Mouse (Mus musculus) lung, postnatal 0 days (tissue): ENCODE data around the gene Gm4565. TPM values are rescaled to one million over a fixed set of nuclear protein-coding genes. Genes with fewer than 3 reads are reported as not detected.
"Not testable (repeated sequence)": the region's sequence is repeated elsewhere in the genome, so short reads cannot be mapped to it uniquely, and the experiment has no call there.

Experiments
- ATAC-seq: fragments of 200-750 bp; cut with Nextera tagmentation; 2 replicates; pipeline ENCODE4 v1.8.0; 2017; ENCODE audit warnings: moderate library complexity
- DNase-seq: peaks from one replicate; pipeline ENCODE4 v3.0.0-alpha.2; 2016; ENCODE audit warnings: low spot score
- H3K27ac ChIP-seq: fragments of 300-500 bp; sonication (generic); 2 replicates; pipeline ENCODE4 v1.5.1; 2014; ENCODE audit warnings: antibody characterized with exemption, mild to moderate bottlenecking, low read length, mixed read lengths
- H3K27me3 ChIP-seq: fragments of 300-500 bp; sonication (generic); replicated peaks from 2 replicates; pipeline ENCODE4 v1.6.1; 2014; ENCODE audit warnings: low read length, mixed read lengths; ENCODE audit not compliant: insufficient read depth
- H3K36me3 ChIP-seq: fragments of 300-500 bp; sonication (generic); 2 replicates; pipeline ENCODE4 v1.6.1; 2014; ENCODE audit warnings: low read length, mixed read lengths; ENCODE audit not compliant: insufficient read depth
- H3K4me1 ChIP-seq: fragments of 300-500 bp; sonication (generic); 2 replicates; pipeline ENCODE4 v1.6.1; 2014; ENCODE audit warnings: antibody characterized with exemption, low read depth, low read length, mixed read lengths; ENCODE audit not compliant: insufficient read depth
- H3K4me2 ChIP-seq: fragments of 300-500 bp; sonication (generic); replicated peaks from 2 replicates; pipeline ENCODE4 v1.6.1; 2014; ENCODE audit warnings: low read depth, mild to moderate bottlenecking, low read length, moderate library complexity, mixed read lengths
- H3K4me3 ChIP-seq: fragments of 300-500 bp; sonication (generic); 2 replicates; pipeline ENCODE4 v1.5.1; 2014; ENCODE audit warnings: low read depth, low read length
- H3K9ac ChIP-seq: fragments of 300-500 bp; sonication (generic); replicated peaks from 2 replicates; pipeline ENCODE4 v1.6.1; 2014; ENCODE audit warnings: low read depth, mild to moderate bottlenecking
- H3K9me3 ChIP-seq: fragments of 300-500 bp; sonication (generic); 2 replicates; pipeline ENCODE4 v1.6.1; 2016; ENCODE audit warnings: low read length, mixed read lengths
- WGBS: fragments of 180-500 bp; shearing (Covaris S2); extraction: QIAGEN DNeasy Blood & Tissue Kit; methylation state at CpG from one replicate; pipeline ENCODE4 v1.1.7; 2014; 5-methylcytosine and 5-hydroxymethylcytosine counted together
- polyA plus RNA-seq: library from polyadenylated mRNA; unstranded; fragments of >200 nt; fragmentation: Nextera tagmentation; extraction: Ambion mirVana; gene quantifications from 2 replicates; pipeline ENCODE4 v1.2.1, GENCODE M21; 2015

The Gm4565 gene
- polyA plus RNA-seq = not detected in 2 replicates

DNA sequence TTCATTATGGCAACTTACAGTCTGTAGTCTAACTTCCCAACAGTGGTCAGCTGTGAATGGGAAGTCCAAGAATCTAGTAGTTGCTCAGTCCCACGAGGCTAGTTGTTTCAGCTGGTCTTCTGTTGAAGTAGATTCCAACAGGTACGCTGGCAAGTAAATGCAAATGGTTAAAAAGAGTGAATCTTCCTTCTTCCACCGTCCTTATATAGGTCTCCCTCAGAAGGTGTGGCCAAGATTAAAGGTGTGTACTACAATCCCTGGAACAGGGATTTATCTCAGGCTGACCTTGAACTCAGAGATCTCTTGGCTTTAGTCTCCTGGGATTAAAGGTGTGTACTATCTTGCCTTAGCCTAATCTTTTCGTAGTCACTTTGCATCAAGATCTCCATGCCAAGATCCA lies at the start of gene Gm4565:
TSS of gene Gm4565 (minus strand) at position 101 of the 400 bp plus-strand sequence.
- 73% methylated on average over 2 of the region's 4 CpGs for WGBS
- H3K27ac ChIP-seq, H3K9me3 ChIP-seq, ATAC-seq, H3K4me1 ChIP-seq, H3K27me3 ChIP-seq, H3K4me3 ChIP-seq, H3K9ac ChIP-seq, H3K4me2 ChIP-seq, H3K36me3 ChIP-seq, DNase-seq: not testable (repeated sequence)

GRCm38 (mm10) chr7:22565243-22565642 lies 22.7 kb downstream of the Gm4565 start, which contains the start of gene Gm4201:
TSS of gene Gm4201 (minus strand) at chr7:22565343.
- not testable (repeated sequence) for DNase-seq, H3K4me1 ChIP-seq, H3K27me3 ChIP-seq, H3K9me3 ChIP-seq, H3K4me2 ChIP-seq, H3K4me3 ChIP-seq, H3K27ac ChIP-seq, H3K9ac ChIP-seq, ATAC-seq, H3K36me3 ChIP-seq
- no CpG with 5 or more reads among the region's 3 CpGs for WGBS

DNA sequence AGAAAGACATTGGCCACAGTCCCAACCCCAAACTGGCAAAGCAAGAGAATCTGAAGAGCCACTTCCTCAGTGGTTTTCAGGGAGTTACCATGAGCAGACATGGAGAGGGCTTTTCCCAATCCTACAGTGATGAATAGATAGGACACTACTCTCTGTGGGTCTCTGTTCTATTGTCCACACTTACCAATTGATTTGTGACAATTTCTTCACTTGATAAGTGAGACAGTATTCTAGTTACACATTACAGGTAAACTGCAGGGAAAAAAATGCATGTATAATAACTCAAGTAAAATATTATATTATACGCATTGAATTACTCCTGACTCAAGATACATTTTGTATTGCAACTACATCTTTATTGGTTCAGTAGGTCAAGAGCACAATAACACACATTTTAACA lies 53.1 kb downstream of the Gm4565 start, which contains the start of gene Gm8677:
TSS of gene Gm8677 (minus strand) at position 101 of the 400 bp plus-strand sequence.
- ATAC-seq, H3K27ac ChIP-seq, H3K36me3 ChIP-seq, H3K9ac ChIP-seq, H3K9me3 ChIP-seq, H3K4me2 ChIP-seq, DNase-seq, H3K4me1 ChIP-seq, H3K4me3 ChIP-seq, H3K27me3 ChIP-seq: not testable (repeated sequence)
- WGBS = no CpG with 5 or more reads among the region's 1 CpGs

Other genes with a start within 250 kb of the Gm4565 start
- gene Gm8660, start 217.1 kb downstream of the Gm4565 start, polyA plus RNA-seq = not detected in 2 replicates
- gene Vmn1r148, start 174.5 kb downstream of the Gm4565 start, polyA plus RNA-seq = not detected in 2 replicates
- not detected in 2 replicates for gene Vmn1r149, start 149.9 kb downstream of the Gm4565 start, polyA plus RNA-seq
- not detected in 2 replicates for gene Gm10665, start 124.1 kb downstream of the Gm4565 start, polyA plus RNA-seq
- gene Vmn1r151, start 88.4 kb downstream of the Gm4565 start, polyA plus RNA-seq = not detected in 2 replicates
- not detected in 2 replicates for gene Vmn1r152, start 65.2 kb downstream of the Gm4565 start, polyA plus RNA-seq
- gene Gm8677, start 53.2 kb downstream of the Gm4565 start, polyA plus RNA-seq = not detected in 2 replicates
- not detected in 2 replicates for gene Gm4201, start 22.8 kb downstream of the Gm4565 start, polyA plus RNA-seq
- gene Vmn1r155, start 69.9 kb upstream of the Gm4565 start, polyA plus RNA-seq = not detected in 2 replicates
- not detected in 2 replicates for gene Gm8693, start 104.2 kb upstream of the Gm4565 start, polyA plus RNA-seq
- not detected in 2 replicates for gene Gm4567, start 131.6 kb upstream of the Gm4565 start, polyA plus RNA-seq
- not detected in 2 replicates for gene Vmn1r157, start 173.6 kb upstream of the Gm4565 start, polyA plus RNA-seq
- gene Vmn1r158, start 202.7 kb upstream of the Gm4565 start, polyA plus RNA-seq = not detected in 2 replicates